Mouse (Mus musculus) liver, embryonic 14.5 days (tissue): ENCODE results near the gene Zdhhc17. TPM values are rescaled to one million over a fixed set of nuclear protein-coding genes. Genes with fewer than 3 reads are reported as not detected.

ENCODE experiments used
- ATAC-seq: fragments of 200-750 bp; cut with Nextera tagmentation; 2 replicates; pipeline ENCODE4 v1.8.0; 2017; ENCODE audit warnings: moderate number of reproducible peaks, mild to moderate bottlenecking, moderate library complexity; ENCODE audit not compliant: insufficient read depth
- DNase-seq, 3 experiments: peaks; one replicate each; pipeline ENCODE4 v3.0.0-alpha.2; 2012 to 2013; ENCODE audit warnings: low read depth in 3 of 3, low spot score in 3 of 3
- H3K27ac ChIP-seq: fragments of 300-500 bp; sonication (generic); 2 replicates; pipeline ENCODE4 v1.5.1; 2014; ENCODE audit warnings: moderate library complexity, mild to moderate bottlenecking, control low read depth, inconsistent platforms
- H3K27me3 ChIP-seq: fragments of 300-500 bp; sonication (generic); 2 replicates; pipeline ENCODE4 v1.6.1; 2014; ENCODE audit warnings: mild to moderate bottlenecking, low read length, moderate library complexity; ENCODE audit not compliant: control insufficient read depth, insufficient read depth
- H3K36me3 ChIP-seq: fragments of 300-500 bp; sonication (generic); replicated peaks from 2 replicates; pipeline ENCODE4 v1.6.1; 2014; ENCODE audit warnings: low read depth; ENCODE audit not compliant: control insufficient read depth, insufficient read depth
- H3K4me1 ChIP-seq, 2 experiments: fragments of 200-500 bp in 1 of 2; fragments of 300-500 bp in 1 of 2; sonication (generic) in 1 of 2; replicated peaks; 2 replicates each; pipeline ENCODE4 v1.6.1; 2012 to 2014; ENCODE audit warnings: antibody characterized with exemption in 1 of 2, inconsistent platforms in 1 of 2, low read length in 1 of 2; ENCODE audit not compliant: control insufficient read depth in 2 of 2, insufficient read depth in 2 of 2
- H3K4me2 ChIP-seq: fragments of 300-500 bp; sonication (generic); 2 replicates; pipeline ENCODE4 v1.6.1; 2014; ENCODE audit warnings: low read depth, mild to moderate bottlenecking, control low read depth, moderate library complexity
- H3K4me3 ChIP-seq, 2 experiments: fragments of 200-500 bp in 1 of 2; fragments of 300-500 bp in 1 of 2; sonication (generic) in 1 of 2; 2 replicates each; pipeline ENCODE4 v1.5.1; 2012 to 2014; ENCODE audit warnings: low read depth in 2 of 2, low read length in 2 of 2, mild to moderate bottlenecking in 2 of 2, control low read depth in 1 of 2, inconsistent platforms in 1 of 2, moderate library complexity in 1 of 2; ENCODE audit not compliant: insufficient read depth in 1 of 2
- H3K9ac ChIP-seq: fragments of 300-500 bp; sonication (generic); replicated peaks from 2 replicates; pipeline ENCODE4 v1.6.1; 2014; ENCODE audit warnings: mild to moderate bottlenecking, control low read depth, moderate library complexity
- H3K9me3 ChIP-seq: fragments of 300-500 bp; sonication (generic); 2 replicates; pipeline ENCODE4 v1.6.1; 2016; ENCODE audit warnings: low read length, mixed read lengths; ENCODE audit not compliant: control insufficient read depth
- CTCF ChIP-seq: IDR thresholded peaks from 2 replicates; pipeline ENCODE4 v1.5.1; 2016; ENCODE audit warnings: antibody characterized with exemption, low read depth, control low read depth
- EP300 ChIP-seq: IDR thresholded peaks from 2 replicates; pipeline ENCODE4 v1.6.1; 2016; ENCODE audit warnings: antibody characterized with exemption, low read depth
- WGBS: fragments of 180-500 bp; shearing (Covaris S2); extraction: QIAGEN DNeasy Blood & Tissue Kit; methylation state at CpG from one replicate; pipeline ENCODE4 v1.1.7; 2014; ENCODE audit not compliant: insufficient replicate concordance; 5-methylcytosine and 5-hydroxymethylcytosine counted together
- polyA plus RNA-seq, 2 experiments: library from polyadenylated mRNA; depleted of rRNA in 1 of 2; stranded (reverse) in 1 of 2; unstranded in 1 of 2; fragments of >200 nt; fragmentation: Nextera tagmentation in 1 of 2; extraction: Ambion mirVana in 1 of 2; gene quantifications; 2 replicates each; pipeline versions ENCODE4 v1.2.1 to v1.2.3; 2012 to 2014

Gene Zdhhc17
- polyA plus RNA-seq, 2 experiments, result 4.0 to 5.9 TPM

GRCm38 (mm10) chr10:110962172-110962571 is 47.8 kb downstream of the Zdhhc17 start:
- ATAC-seq (no peak), DNase-seq (no peak)
- no peak overlapping the region for H3K9ac ChIP-seq
- H3K27ac ChIP-seq, result no peak overlapping the region
- TF ChIP-seq EP300 (no peak), CTCF (peak; percentile 32; the same call in 1 of the 2 replicates)
- no peaks in the 10 kb centered on the region for H3K4me1 ChIP-seq
- 34% methylated on average over 1 of the region's 1 CpGs for WGBS
- no peaks in the 10 kb centered on the region for H3K9me3 ChIP-seq
- no peaks in the 10 kb centered on the region for H3K27me3 ChIP-seq
- H3K36me3 ChIP-seq, result no peaks in the 10 kb centered on the region; the same call in 1 of the 2 replicates
- H3K4me3 ChIP-seq, result no peak overlapping the region
- no peak overlapping the region for H3K4me2 ChIP-seq

DNA sequence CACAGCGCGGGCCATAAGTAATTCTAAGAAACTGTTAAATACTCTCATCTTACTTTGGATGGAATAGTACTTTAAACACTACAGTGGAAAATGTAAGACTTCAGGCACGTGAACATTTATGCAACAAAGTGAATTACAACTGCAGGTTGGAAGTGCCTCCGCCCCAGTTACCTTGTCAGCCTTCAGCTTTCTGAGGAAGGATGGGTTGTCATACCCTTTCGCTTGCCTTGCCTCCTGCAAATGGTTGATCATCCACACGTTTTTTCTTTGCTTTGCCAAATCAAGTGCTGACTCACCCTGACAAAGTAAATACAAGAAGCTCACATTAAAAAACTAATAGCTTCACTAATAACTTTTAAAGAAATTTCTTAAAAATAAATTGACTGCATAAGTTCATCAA is 49.1 kb downstream of the Zdhhc17 start:
- no peaks in the 10 kb centered on the region for H3K9me3 ChIP-seq
- DNase-seq, result no peak
- no peaks in the 10 kb centered on the region for H3K4me1 ChIP-seq
- ATAC-seq, result no peak
- no peak overlapping the region for H3K9ac ChIP-seq
- no peak overlapping the region for H3K4me3 ChIP-seq
- 78% methylated on average over 6 of the region's 6 CpGs for WGBS
- H3K27ac ChIP-seq, result no peak overlapping the region
- TF ChIP-seq EP300 (no peak), CTCF (no peak)
- no peak overlapping the region for H3K4me2 ChIP-seq
- no peaks in the 10 kb centered on the region for H3K27me3 ChIP-seq
- no peaks in the 10 kb centered on the region; the same call in 1 of the 2 replicates for H3K36me3 ChIP-seq

- TF ChIP-seq EP300 (no peak), CTCF (no peak)
- Histone ChIP-seq H3K4me2 (no peak overlapping the region), H3K9me3 (no peaks in the 10 kb centered on the region), H3K4me1 (no peaks in the 10 kb centered on the region), H3K27ac (no peak overlapping the region), H3K4me3 (no peak overlapping the region), H3K36me3 (no peaks in the 10 kb centered on the region; the same call in none of the 2 replicates), H3K27me3 (no peaks in the 10 kb centered on the region), H3K9ac (no peak overlapping the region)
- ATAC-seq (no peak), DNase-seq (no peak)
- 84% methylated on average over 8 of the region's 8 CpGs for WGBS
Observed at GRCm38 (mm10) chr10:110959781-110960180, 50.2 kb downstream of the Zdhhc17 start.

DNA sequence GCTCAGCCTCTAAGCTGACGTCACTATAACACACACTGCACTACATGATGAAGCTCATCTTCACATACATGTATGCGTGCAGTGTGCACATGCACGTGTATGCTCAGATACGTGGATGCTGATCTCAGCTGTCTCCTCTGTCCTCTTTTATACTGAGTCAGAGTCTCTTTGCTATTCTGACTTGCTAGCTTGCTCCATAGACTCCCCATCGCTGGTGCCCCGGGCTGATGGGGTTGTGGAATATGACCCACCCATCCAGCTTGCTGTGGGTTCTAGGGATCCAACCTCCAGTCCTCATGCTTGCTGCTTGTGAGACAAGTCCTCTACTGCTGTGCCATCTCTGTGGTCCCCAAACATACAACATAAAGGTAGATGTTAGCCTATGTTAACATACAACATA is 51.1 kb downstream of the Zdhhc17 start:
- H3K27me3 ChIP-seq, result no peaks in the 10 kb centered on the region
- DNase-seq (no peak), ATAC-seq (no peak)
- TF ChIP-seq CTCF (no peak), EP300 (no peak)
- 78% methylated on average over 6 of the region's 6 CpGs for WGBS
- H3K36me3 ChIP-seq, result no peaks in the 10 kb centered on the region; the same call in none of the 2 replicates
- H3K4me1 ChIP-seq, result no peaks in the 10 kb centered on the region
- no peak overlapping the region for H3K27ac ChIP-seq
- H3K4me2 ChIP-seq, result no peak overlapping the region
- no peaks in the 10 kb centered on the region for H3K9me3 ChIP-seq
- no peak overlapping the region for H3K9ac ChIP-seq
- H3K4me3 ChIP-seq, result no peak overlapping the region

DNA sequence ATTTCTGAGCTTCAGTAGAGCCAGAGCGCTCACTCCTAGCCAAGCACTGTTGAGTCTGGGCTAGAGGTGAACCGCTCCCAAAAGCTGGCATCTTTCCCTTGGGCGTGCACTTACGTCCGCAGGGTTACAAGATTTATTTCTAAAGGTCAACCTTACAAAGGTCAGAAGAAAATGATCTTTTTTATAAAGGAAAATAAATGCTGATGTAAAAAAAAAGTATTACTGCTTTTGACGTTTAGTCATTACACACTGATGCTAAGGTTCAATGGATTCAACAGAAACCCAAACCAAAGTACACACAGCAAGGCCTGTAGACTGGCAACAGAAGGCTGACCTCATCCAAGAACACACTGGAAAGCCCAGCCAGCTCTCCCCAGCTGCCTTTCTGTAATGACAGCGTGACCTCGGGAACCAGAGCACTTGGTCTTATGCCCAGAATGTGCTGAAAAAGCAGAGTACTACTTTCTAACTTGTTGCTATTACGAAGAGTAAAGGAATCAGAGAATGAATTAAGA is 56.9 kb downstream of the Zdhhc17 start:
- ATAC-seq, result no peak
- Histone ChIP-seq H3K4me1 (no peaks in the 10 kb centered on the region), H3K36me3 (no peaks in the 10 kb centered on the region; the same call in none of the 2 replicates), H3K9ac (no peak overlapping the region), H3K4me3 (no peak overlapping the region), H3K27ac (no peak overlapping the region), H3K4me2 (no peak overlapping the region), H3K9me3 (no peaks in the 10 kb centered on the region), H3K27me3 (no peaks in the 10 kb centered on the region)
- no peak for TF ChIP-seq EP300
- TF ChIP-seq CTCF, result no peak
- DNase-seq, result no peak
- 80% methylated on average over 9 of the region's 9 CpGs for WGBS
